Mouse (Mus musculus): ENCODE measurements around the gene Sema3d. TPM values are rescaled to one million over a fixed set of nuclear protein-coding genes. Genes with fewer than 3 reads are reported as not detected.

The Sema3d gene
- polyA plus RNA-seq, 1 experiment: 2.0 TPM

GRCm38 (mm10) chr5:12564602-12565220, 181.5 kb downstream of the Sema3d start:
- 0 out of 2 replicates have a peak, but pooled peaks have one; percentile 29 for TF ChIP-seq CTCF (conservative IDR thresholded peaks at IDR 0.05; ENCODE audit: insufficient read depth, insufficient read length, low read depth, low read length)
- TF ChIP-seq POLR2A (IDR thresholded peaks at IDR 0.05; ENCODE audit: low read depth, low read length): no peak
- whole genome bisulfite sequencing: 62% methylated on average over 2 of the region's 2 CpGs
- no peak overlapping the region for H3K4me3 ChIP-seq (ENCODE audit: insufficient read depth, low read depth, low read length)
- no peak overlapping the region for H3K27ac ChIP-seq (ENCODE audit: insufficient read depth, low read depth, low read length)
- H3K4me1 ChIP-seq (ENCODE audit: control insufficient read depth, insufficient read depth, low read length): no peaks in the 10 kb centered on the region
- no peak for DNase-seq
- no peaks in the 10 kb centered on the region for H3K27me3 ChIP-seq (replicated peaks; ENCODE audit: control insufficient read depth, insufficient read depth, low read length)
- no peaks in the 10 kb centered on the region for H3K36me3 ChIP-seq (ENCODE audit: control insufficient read depth, insufficient read depth, low read length)

- H3K27me3 ChIP-seq (replicated peaks; ENCODE audit: control insufficient read depth, insufficient read depth, low read length): no peaks in the 10 kb centered on the region
- H3K4me3 ChIP-seq (ENCODE audit: insufficient read depth, low read depth, low read length): no peak overlapping the region
- WGBS: 73% methylated on average over 1 of the region's 1 CpGs
- TF ChIP-seq CTCF (conservative IDR thresholded peaks at IDR 0.05; ENCODE audit: insufficient read depth, insufficient read length, low read depth, low read length): no peak
- TF ChIP-seq POLR2A (IDR thresholded peaks at IDR 0.05; ENCODE audit: low read depth, low read length): no peak
- H3K27ac ChIP-seq (ENCODE audit: insufficient read depth, low read depth, low read length): no peak overlapping the region
- no peak for DNase-seq
- no peaks in the 10 kb centered on the region for H3K36me3 ChIP-seq (ENCODE audit: control insufficient read depth, insufficient read depth, low read length)
- H3K4me1 ChIP-seq (ENCODE audit: control insufficient read depth, insufficient read depth, low read length): no peaks in the 10 kb centered on the region
Observed at GRCm38 (mm10) chr5:12566568-12566967, 183.4 kb downstream of the Sema3d start.

- Histone ChIP-seq H3K27me3 (replicated peaks; ENCODE audit: control insufficient read depth, insufficient read depth, low read length) (no peaks in the 10 kb centered on the region), H3K27ac (ENCODE audit: insufficient read depth, low read depth, low read length) (no peak overlapping the region), H3K4me3 (ENCODE audit: insufficient read depth, low read depth, low read length) (no peak overlapping the region), H3K4me1 (ENCODE audit: control insufficient read depth, insufficient read depth, low read length) (no peaks in the 10 kb centered on the region), H3K36me3 (ENCODE audit: control insufficient read depth, insufficient read depth, low read length) (no peaks in the 10 kb centered on the region)
- 65% methylated on average over 4 of the region's 4 CpGs for WGBS
- DNase-seq: no peak
- TF ChIP-seq POLR2A (IDR thresholded peaks at IDR 0.05; ENCODE audit: low read depth, low read length): no peak
- TF ChIP-seq CTCF (conservative IDR thresholded peaks at IDR 0.05; ENCODE audit: insufficient read depth, insufficient read length, low read depth, low read length): no peak
Observed at GRCm38 (mm10) chr5:12574551-12574950, 191.4 kb downstream of the Sema3d start.

- Histone ChIP-seq H3K27me3 (replicated peaks; ENCODE audit: control insufficient read depth, insufficient read depth, low read length) (no peaks in the 10 kb centered on the region), H3K4me1 (ENCODE audit: control insufficient read depth, insufficient read depth, low read length) (no peaks in the 10 kb centered on the region), H3K27ac (ENCODE audit: insufficient read depth, low read depth, low read length) (no peak overlapping the region), H3K36me3 (ENCODE audit: control insufficient read depth, insufficient read depth, low read length) (no peaks in the 10 kb centered on the region), H3K4me3 (ENCODE audit: insufficient read depth, low read depth, low read length) (no peak overlapping the region)
- WGBS: 27% methylated on average over 1 of the region's 1 CpGs
- DNase-seq: no peak
- TF ChIP-seq POLR2A (IDR thresholded peaks at IDR 0.05; ENCODE audit: low read depth, low read length): no peak
- TF ChIP-seq CTCF (conservative IDR thresholded peaks at IDR 0.05; ENCODE audit: insufficient read depth, insufficient read length, low read depth, low read length): no peak
Observed at GRCm38 (mm10) chr5:12575262-12575661, 192.1 kb downstream of the Sema3d start.

- TF ChIP-seq CTCF (conservative IDR thresholded peaks at IDR 0.05; ENCODE audit: insufficient read depth, insufficient read length, low read depth, low read length): no peak
- TF ChIP-seq POLR2A (IDR thresholded peaks at IDR 0.05; ENCODE audit: low read depth, low read length): no peak
- Histone ChIP-seq H3K36me3 (ENCODE audit: control insufficient read depth, insufficient read depth, low read length) (no peaks in the 10 kb centered on the region), H3K4me3 (ENCODE audit: insufficient read depth, low read depth, low read length) (no peak overlapping the region), H3K27ac (ENCODE audit: insufficient read depth, low read depth, low read length) (no peak overlapping the region), H3K4me1 (ENCODE audit: control insufficient read depth, insufficient read depth, low read length) (no peaks in the 10 kb centered on the region), H3K27me3 (replicated peaks; ENCODE audit: control insufficient read depth, insufficient read depth, low read length) (no peaks in the 10 kb centered on the region)
- WGBS: 75% methylated on average over 4 of the region's 4 CpGs
- no peak for DNase-seq
Observed at GRCm38 (mm10) chr5:12579752-12580151, 196.6 kb downstream of the Sema3d start.

- no peaks in the 10 kb centered on the region for H3K27me3 ChIP-seq (replicated peaks; ENCODE audit: control insufficient read depth, insufficient read depth, low read length)
- no peaks in the 10 kb centered on the region for H3K36me3 ChIP-seq (ENCODE audit: control insufficient read depth, insufficient read depth, low read length)
- H3K4me1 ChIP-seq (ENCODE audit: control insufficient read depth, insufficient read depth, low read length): no peaks in the 10 kb centered on the region
- H3K27ac ChIP-seq (ENCODE audit: insufficient read depth, low read depth, low read length): no peak overlapping the region
- DNase-seq: no peak
- H3K4me3 ChIP-seq (ENCODE audit: insufficient read depth, low read depth, low read length): no peak overlapping the region
- WGBS: 87% methylated on average over 1 of the region's 1 CpGs
- no peak for TF ChIP-seq CTCF (conservative IDR thresholded peaks at IDR 0.05; ENCODE audit: insufficient read depth, insufficient read length, low read depth, low read length)
- no peak for TF ChIP-seq POLR2A (IDR thresholded peaks at IDR 0.05; ENCODE audit: low read depth, low read length)
Observed at GRCm38 (mm10) chr5:12582540-12582939, 199.4 kb downstream of the Sema3d start.

- WGBS: 21% methylated on average over 3 of the region's 3 CpGs
- no peaks in the 10 kb centered on the region for H3K27me3 ChIP-seq (replicated peaks; ENCODE audit: control insufficient read depth, insufficient read depth, low read length)
- no peak for TF ChIP-seq POLR2A (IDR thresholded peaks at IDR 0.05; ENCODE audit: low read depth, low read length)
- TF ChIP-seq CTCF (conservative IDR thresholded peaks at IDR 0.05; ENCODE audit: insufficient read depth, insufficient read length, low read depth, low read length): no peak
- DNase-seq: peak; percentile 7
- no peak overlapping the region for H3K27ac ChIP-seq (ENCODE audit: insufficient read depth, low read depth, low read length)
- no peaks in the 10 kb centered on the region for H3K4me1 ChIP-seq (ENCODE audit: control insufficient read depth, insufficient read depth, low read length)
- H3K4me3 ChIP-seq (ENCODE audit: insufficient read depth, low read depth, low read length): no peak overlapping the region
- no peaks in the 10 kb centered on the region for H3K36me3 ChIP-seq (ENCODE audit: control insufficient read depth, insufficient read depth, low read length)
Observed at GRCm38 (mm10) chr5:12583293-12583834, 200.2 kb downstream of the Sema3d start.

Data from kidney, adult 2 months (tissue).